In genomic region chr11:50673525-50674250, GRCm38 (mm10) we compare ENCODE assay signal across 11 mouse cellular contexts.
DNase-seq lines count a peak whose midpoint lies in the region; ATAC-seq and TF ChIP-seq lines count a peak whose summit lies in the region.
"Had no signal": no experiment of that assay in that cellular context is flagged by ENCODE, and none has a peak within 500 bp of the region (broad histone marks: within the 10 kb centered on the region; RNA-seq: fewer than 3 reads in every experiment).

No protein-coding gene starts in this region.

- no peak overlapping the region for H3K4me2 ChIP-seq in stomach, postnatal 0 days (replicated peaks; ENCODE audit: low read depth)
- H3K4me2 ChIP-seq in hindbrain, embryonic 14.5 days (replicated peaks): no peak overlapping the region
- H3K4me2 ChIP-seq: limb, embryonic 13.5 days; midbrain, embryonic 15.5 days had no signal

- no peaks in the 10 kb centered on the region for H3K27me3 ChIP-seq in kidney, adult 2 months (replicated peaks; ENCODE audit: control insufficient read depth, insufficient read depth, low read length)
- H3K27me3 ChIP-seq in thymus, adult 2 months (ENCODE audit: control insufficient read depth, insufficient read depth, low read length): no peaks in the 10 kb centered on the region
- H3K27me3 ChIP-seq in stomach, postnatal 0 days (ENCODE audit: control insufficient read depth, insufficient read depth, low read length): no peaks in the 10 kb centered on the region
- no peaks in the 10 kb centered on the region for H3K27me3 ChIP-seq in hindbrain, embryonic 14.5 days (ENCODE audit: control insufficient read depth, insufficient read depth, low read length)
- H3K27me3 ChIP-seq: limb, embryonic 13.5 days; midbrain, embryonic 15.5 days had no signal

- 0 out of 2 replicates have a peak, but pooled peaks have one; percentile 13 for TF ChIP-seq CTCF in kidney, adult 2 months (conservative IDR thresholded peaks at IDR 0.05; ENCODE audit: insufficient read depth, insufficient read length, low read depth, low read length)
- no peak for TF ChIP-seq CTCF in thymus, adult 2 months (IDR thresholded peaks at IDR 0.05; ENCODE audit: borderline replicate concordance, control insufficient read depth, extremely low read depth, insufficient read depth, low read length, poor library complexity)
- TF ChIP-seq CTCF in stomach, postnatal 0 days (IDR thresholded peaks at IDR 0.05; ENCODE audit: low read depth): peak; percentile 53

- no peaks in the 10 kb centered on the region for H3K4me1 ChIP-seq in kidney, adult 2 months (ENCODE audit: control insufficient read depth, insufficient read depth, low read length)
- no peaks in the 10 kb centered on the region for H3K4me1 ChIP-seq in thymus, adult 2 months (replicated peaks; ENCODE audit: control insufficient read depth, insufficient read depth, low read length)
- H3K4me1 ChIP-seq in stomach, postnatal 0 days (replicated peaks; ENCODE audit: control insufficient read depth, insufficient read depth): peaks cover 3% of the 10 kb centered on the region; the same call in 1 of the 2 replicates
- H3K4me1 ChIP-seq in hindbrain, embryonic 14.5 days (replicated peaks; ENCODE audit: control insufficient read depth, insufficient read depth, low read length): 0 out of 2 replicates have a peak, but pooled peaks cover 13% of the 10 kb centered on the region
- H3K4me1 ChIP-seq: midbrain, embryonic 15.5 days had no signal

- 70% methylated on average over 7 of the region's 7 CpGs for WGBS in kidney, adult 2 months
- WGBS in thymus, adult 2 months: 40% methylated on average over 7 of the region's 7 CpGs
- 76% methylated on average over 7 of the region's 7 CpGs for WGBS in stomach, postnatal 0 days
- 67% methylated on average over 6 of the region's 7 CpGs for WGBS in hindbrain, embryonic 14.5 days

- H3K9me3 ChIP-seq in stomach, postnatal 0 days (ENCODE audit: control insufficient read depth, low read length): no peaks in the 10 kb centered on the region
- no peaks in the 10 kb centered on the region for H3K9me3 ChIP-seq in hindbrain, embryonic 14.5 days (ENCODE audit: control insufficient read depth, low read length)
- H3K9me3 ChIP-seq: limb, embryonic 13.5 days; midbrain, embryonic 15.5 days had no signal

- TF ChIP-seq POLR2A in kidney, adult 2 months (IDR thresholded peaks at IDR 0.05; ENCODE audit: low read depth, low read length): no peak
- no peak for TF ChIP-seq POLR2A in thymus, adult 2 months (IDR thresholded peaks at IDR 0.05; ENCODE audit: control insufficient read depth, extremely low read depth, insufficient read depth, low read length, poor library complexity)

- no peak overlapping the region for H3K27ac ChIP-seq in kidney, adult 2 months (ENCODE audit: insufficient read depth, low read depth, low read length)
- no peak overlapping the region for H3K27ac ChIP-seq in thymus, adult 2 months (ENCODE audit: control insufficient read depth, insufficient read depth, low read length)
- no peak overlapping the region for H3K27ac ChIP-seq in stomach, postnatal 0 days (replicated peaks)
- no peak overlapping the region for H3K27ac ChIP-seq in hindbrain, embryonic 14.5 days
- H3K27ac ChIP-seq: limb, embryonic 13.5 days; midbrain, embryonic 15.5 days had no signal

- no peak overlapping the region for H3K4me3 ChIP-seq in kidney, adult 2 months (ENCODE audit: insufficient read depth, low read depth, low read length)
- no peak overlapping the region for H3K4me3 ChIP-seq in thymus, adult 2 months (ENCODE audit: control insufficient read depth, insufficient read depth, low read length)
- H3K4me3 ChIP-seq in stomach, postnatal 0 days (ENCODE audit: low read depth, low read length): no peak overlapping the region
- H3K4me3 ChIP-seq in hindbrain, embryonic 14.5 days (replicated peaks; ENCODE audit: low read length): no peak overlapping the region
- H3K4me3 ChIP-seq: limb, embryonic 13.5 days; midbrain, embryonic 15.5 days had no signal

- no peaks in the 10 kb centered on the region for H3K36me3 ChIP-seq in kidney, adult 2 months (ENCODE audit: control insufficient read depth, insufficient read depth, low read length)
- no peaks in the 10 kb centered on the region for H3K36me3 ChIP-seq in thymus, adult 2 months (ENCODE audit: control insufficient read depth, insufficient read depth, low read length)
- no peaks in the 10 kb centered on the region for H3K36me3 ChIP-seq in stomach, postnatal 0 days (ENCODE audit: control insufficient read depth, insufficient read depth, low read length)
- H3K36me3 ChIP-seq in hindbrain, embryonic 14.5 days (replicated peaks; ENCODE audit: control insufficient read depth, insufficient read depth): no peaks in the 10 kb centered on the region
- H3K36me3 ChIP-seq: limb, embryonic 13.5 days; midbrain, embryonic 15.5 days had no signal

- DNase-seq in embryo, embryonic 10.5 days (ENCODE audit: low spot score): peak; percentile 13
- DNase-seq in embryo, embryonic 10 days (ENCODE audit: low spot score): no peak
- DNase-seq in kidney, adult 2 months: no peak
- no peak for DNase-seq in kidney, adult 11 months
- DNase-seq in thymus, adult 2 months: peak; percentile 4
- no peak for DNase-seq in thymus, adult 18-20 months
- no peak for DNase-seq in stomach, postnatal 0 days (ENCODE audit: low spot score)
- DNase-seq in hindbrain, embryonic 14.5 days (ENCODE audit: low spot score): no peak
- DNase-seq: kidney, postnatal 14 days had no signal

- H3K9ac ChIP-seq in stomach, postnatal 0 days (ENCODE audit: low read length): no peak overlapping the region
- H3K9ac ChIP-seq in hindbrain, embryonic 14.5 days: no peak overlapping the region
- H3K9ac ChIP-seq: limb, embryonic 13.5 days; midbrain, embryonic 15.5 days had no signal

- no peak for TF ChIP-seq EP300 in stomach, postnatal 0 days (optimal IDR thresholded peaks at IDR 0.05)

- ATAC-seq in stomach, postnatal 0 days (ENCODE audit: low FRiP score, low TSS enrichment): no peak
- no peak; the same call in 1 of the 2 replicates for ATAC-seq in hindbrain, embryonic 14.5 days (ENCODE audit: low FRiP score)
- ATAC-seq: midbrain, embryonic 15.5 days had no signal

Comparison
In these comparisons a context has a peak if more than half of its experiments do, and no peak if none do; other contexts are left out.
1. DNase-seq: peak in embryo, embryonic 10.5 days (single experiment) and thymus, adult 2 months (single experiment); none in embryo, embryonic 10 days (single experiment), kidney, adult 2 months (single experiment), kidney, adult 11 months (single experiment), thymus, adult 18-20 months (0 of 2), stomach, postnatal 0 days (single experiment) and hindbrain, embryonic 14.5 days (single experiment).